26 mouse cellular contexts compared by ENCODE assay signal in genomic region chr19:34198901-34199300, GRCm38 (mm10). TPM values are rescaled to one million over a fixed set of nuclear protein-coding genes. Genes with fewer than 3 reads are reported as not detected.
DNase-seq lines count a peak whose midpoint lies in the region; ATAC-seq and TF ChIP-seq lines count a peak whose summit lies in the region.
"Had no signal": no experiment of that assay in that cellular context is flagged by ENCODE, and none has a peak within 500 bp of the region (broad histone marks: within the 10 kb centered on the region; RNA-seq: fewer than 3 reads in every experiment).

No protein-coding gene starts in this region.

- H3K27ac ChIP-seq in lung, postnatal 0 days (ENCODE audit: low read length) = no peak overlapping the region
- H3K27ac ChIP-seq: embryonic facial prominence, embryonic 10.5 days; forebrain, embryonic 10.5 days; forebrain, embryonic 15.5 days; heart, embryonic 10.5 days; heart, embryonic 15.5 days; hindbrain, embryonic 13.5 days; hindbrain, postnatal 0 days had no signal

- no peak overlapping the region for H3K4me2 ChIP-seq in lung, postnatal 0 days (replicated peaks; ENCODE audit: low read depth, low read length)
- H3K4me2 ChIP-seq: forebrain, embryonic 15.5 days; heart, embryonic 15.5 days; hindbrain, embryonic 13.5 days had no signal

- no peaks in the 10 kb centered on the region for H3K9me3 ChIP-seq in lung, postnatal 0 days (ENCODE audit: low read length)
- H3K9me3 ChIP-seq: embryonic facial prominence, embryonic 10.5 days; forebrain, embryonic 10.5 days; forebrain, embryonic 15.5 days; G1E; heart, embryonic 10.5 days; heart, embryonic 15.5 days; hindbrain, embryonic 13.5 days had no signal

- intact Hi-C loops in left cerebral cortex, postnatal 4 days (cut with DNase I) = no loop called here

- peak; percentile 54 for DNase-seq in lung, postnatal 0 days (ENCODE audit: low spot score)
- DNase-seq in lung, postnatal 14 days = no peak
- DNase-seq in 3T3-L1 (ENCODE audit: low read depth, low spot score) (peak; percentile 73), NIH3T3 (ENCODE audit: low read depth) (peak; percentile 62)
- DNase-seq in left cerebral cortex, postnatal 4 days = no peak
- no peak for DNase-seq in kidney, postnatal 25 days
- DNase-seq: adrenal gland, postnatal 14 days; cerebellum, adult 2 months; cerebellum, postnatal 10 days; gastrocnemius, postnatal 36 days; heart, adult 18-20 months; heart, postnatal 14 days had no signal

- no peak overlapping the region for H3K9ac ChIP-seq in lung, postnatal 0 days (replicated peaks; ENCODE audit: low read depth)
- H3K9ac ChIP-seq: forebrain, embryonic 15.5 days; heart, embryonic 15.5 days; hindbrain, embryonic 13.5 days had no signal

- H3K4me3 ChIP-seq in lung, postnatal 0 days (ENCODE audit: low read depth, low read length) = no peak overlapping the region
- H3K4me3 ChIP-seq: embryonic facial prominence, embryonic 10.5 days; erythroblast, embryonic 14.5 days; forebrain, embryonic 10.5 days; forebrain, embryonic 15.5 days; heart, embryonic 10.5 days; heart, embryonic 15.5 days; hindbrain, embryonic 13.5 days had no signal

- H3K36me3 ChIP-seq in lung, postnatal 0 days (ENCODE audit: insufficient read depth, low read length) = no peaks in the 10 kb centered on the region
- H3K36me3 ChIP-seq: embryonic facial prominence, embryonic 10.5 days; forebrain, embryonic 10.5 days; forebrain, embryonic 15.5 days; G1E; heart, embryonic 10.5 days; heart, embryonic 15.5 days; hindbrain, embryonic 13.5 days had no signal

- ATAC-seq in lung, postnatal 0 days = no peak
- ATAC-seq in granulocyte monocyte progenitor cell, adult 5-6 weeks (replicated peaks; ENCODE audit: poor library complexity, severe bottlenecking) = peak; percentile 28
- no peak for ATAC-seq in monocyte, adult 5-6 weeks (replicated peaks; ENCODE audit: insufficient number of reproducible peaks, low FRiP score, low TSS enrichment, poor library complexity, severe bottlenecking)
- ATAC-seq: forebrain, embryonic 15.5 days; hindbrain, postnatal 0 days had no signal

- H3K27me3 ChIP-seq in lung, postnatal 0 days (replicated peaks; ENCODE audit: insufficient read depth, low read length) = no peaks in the 10 kb centered on the region
- H3K27me3 ChIP-seq: forebrain, embryonic 15.5 days; heart, embryonic 15.5 days; hindbrain, embryonic 13.5 days had no signal

- TF ChIP-seq CTCF in lung, postnatal 0 days (IDR thresholded peaks at IDR 0.05) = no peak

- no peak for TF ChIP-seq EP300 in lung, postnatal 0 days (IDR thresholded peaks at IDR 0.05)

- no peaks in the 10 kb centered on the region; the same call in 1 of the 2 replicates for H3K4me1 ChIP-seq in lung, postnatal 0 days (ENCODE audit: insufficient read depth, low read depth, low read length)
- H3K4me1 ChIP-seq: forebrain, embryonic 10.5 days; forebrain, embryonic 15.5 days; heart, embryonic 10.5 days; heart, embryonic 15.5 days; hindbrain, embryonic 13.5 days had no signal

- 64% methylated on average over 4 of the region's 4 CpGs for WGBS in lung, postnatal 0 days

RNA-seq across cellular contexts. Expression of gene Stambpl1, which starts 6.9 kb away (rescaled TPM):
- polyA plus RNA-seq in lung, postnatal 0 days (2015; fragmentation: Nextera tagmentation; extraction: Ambion mirVana) = 7.5 and 9.7 TPM in 2 replicates
- 12.4 and 34.2 TPM in 2 replicates for total RNA-seq in granulocyte monocyte progenitor cell, adult 5-6 weeks (2014; fragmentation: Nextera tagmentation)
- total RNA-seq in granulocyte monocyte progenitor cell, adult 5-6 weeks (2017) = 12.7 and 23.8 TPM in 2 replicates
- 10 to 100 TPM; 17.4 to 22.5 TPM for total RNA-seq in left cerebral cortex, postnatal 4 days (2021)
- 9.1 to 16.7 TPM (median 14.9 TPM) in 3 replicates for total RNA-seq in monocyte, adult 5-6 weeks (2017)
- polyA plus RNA-seq: erythroblast, embryonic 14.5 days; G1E had no signal

RNA-seq across cellular contexts. Expression of gene Ankrd22, which starts 33.0 kb away (rescaled TPM):
- polyA plus RNA-seq in lung, postnatal 0 days (2015; fragmentation: Nextera tagmentation; extraction: Ambion mirVana) = 0.05 and 0.14 TPM in 2 replicates
- total RNA-seq in granulocyte monocyte progenitor cell, adult 5-6 weeks (2014; fragmentation: Nextera tagmentation) = 0.26 TPM in 1 of 2 replicates, not detected in the other
- total RNA-seq in granulocyte monocyte progenitor cell, adult 5-6 weeks (2017) = 0.98 and 2.0 TPM in 2 replicates
- under 1 TPM; 0.12 to 0.24 TPM for total RNA-seq in left cerebral cortex, postnatal 4 days (2021)
- not detected in 3 replicates for total RNA-seq in monocyte, adult 5-6 weeks (2017)
- total RNA-seq: adrenal gland, adult 18-20 months; adrenal gland, postnatal 14 days; gastrocnemius, adult 8-10 months; gastrocnemius, postnatal 36 days; heart, adult 18-20 months; heart, postnatal 14 days; hindbrain, postnatal 0 days had no signal
- polyA plus RNA-seq: erythroblast, embryonic 14.5 days; forebrain, embryonic 15.5 days; G1E; heart, embryonic 10.5 days; hindbrain, embryonic 13.5 days; hindbrain, postnatal 0 days had no signal

RNA-seq across cellular contexts. Expression of gene Acta2, which starts 56.5 kb away (rescaled TPM):
- 265 and 293 TPM in 2 replicates for polyA plus RNA-seq in lung, postnatal 0 days (2015; fragmentation: Nextera tagmentation; extraction: Ambion mirVana)
- total RNA-seq in granulocyte monocyte progenitor cell, adult 5-6 weeks (2014; fragmentation: Nextera tagmentation) = 2.1 TPM in 1 of 2 replicates, not detected in the other
- total RNA-seq in granulocyte monocyte progenitor cell, adult 5-6 weeks (2017) = 0.17 and 0.21 TPM in 2 replicates
- 10 to 100 TPM in 1 of 2 experiments, 1 to 10 TPM in 1; 9.3 to 10.5 TPM for total RNA-seq in left cerebral cortex, postnatal 4 days (2021)
- total RNA-seq in monocyte, adult 5-6 weeks (2017) = 1.9 TPM in 1 of 3 replicates, not detected in the others
- total RNA-seq: G1E; hematopoietic stem cell, adult 5-6 weeks had no signal
- polyA plus RNA-seq: erythroblast, embryonic 14.5 days; G1E had no signal

Comparison
In these comparisons a context has a peak if more than half of its experiments do, and no peak if none do; other contexts are left out.
1. DNase-seq: peak in lung, postnatal 0 days (single experiment), 3T3-L1 (single experiment) and NIH3T3 (single experiment); none in lung, postnatal 14 days (single experiment), left cerebral cortex, postnatal 4 days (single experiment) and kidney, postnatal 25 days (0 of 2).